Mouse (Mus musculus): ENCODE data around the gene Olfr31. TPM values are rescaled to one million over a fixed set of nuclear protein-coding genes. Genes with fewer than 3 reads are reported as not detected.

The Olfr31 gene
- total RNA-seq, 4 experiments from 2014 or later: not detected

DNA sequence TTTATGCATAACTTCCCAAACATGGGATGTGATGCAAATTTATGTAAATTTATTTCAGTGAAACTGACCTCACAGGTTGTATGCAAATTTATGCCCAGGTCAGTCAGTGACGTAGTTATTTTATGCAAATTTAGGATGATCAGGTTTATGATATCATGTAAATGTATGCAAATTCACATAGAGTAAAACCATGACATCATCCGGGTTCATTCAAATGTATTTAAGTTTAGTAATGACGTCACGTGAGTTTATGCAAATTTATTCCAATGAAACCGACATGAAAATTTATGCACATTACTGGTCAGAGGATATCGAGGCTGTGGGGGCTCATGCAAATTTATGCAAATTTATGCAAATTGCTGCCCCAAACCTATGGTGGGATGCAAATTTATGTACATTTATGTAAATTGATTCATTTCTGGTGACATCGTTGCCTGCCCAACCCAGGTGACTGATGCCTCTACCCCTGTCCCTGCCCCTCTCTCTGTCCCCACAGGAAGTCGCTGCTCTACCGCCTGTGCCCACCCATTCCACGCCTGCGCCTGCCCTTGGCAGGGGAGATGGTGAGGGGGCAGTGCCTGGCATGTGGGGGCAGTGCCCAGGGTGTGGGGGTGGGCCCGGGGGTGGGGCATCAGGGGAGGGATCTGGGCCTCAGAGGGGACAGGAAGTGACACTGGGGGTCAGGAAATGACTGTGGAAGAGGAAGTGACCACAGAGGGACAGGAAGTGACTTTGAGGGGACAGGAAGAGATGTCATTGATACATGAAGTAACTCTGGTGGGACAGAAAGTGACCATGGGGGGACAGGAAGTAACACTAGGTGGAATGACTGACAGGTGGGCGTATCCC, 32.1 kb downstream of the Olfr31 start:
- DNase-seq (ENCODE audit: low spot score): no peak

DNA sequence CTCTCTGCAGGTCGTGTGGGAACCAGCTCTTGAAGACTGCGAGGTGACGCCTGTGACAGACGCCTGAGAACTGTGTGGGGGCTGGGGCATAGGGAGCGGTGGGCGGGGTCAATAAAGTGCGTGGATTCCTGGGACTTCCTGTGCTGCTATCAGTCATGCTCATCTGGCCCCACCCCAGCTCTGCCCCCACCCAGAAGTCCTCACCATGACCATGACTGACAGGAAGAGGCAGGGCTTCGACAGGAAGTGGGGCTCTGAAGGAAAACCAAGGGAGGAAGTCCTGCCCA, 32.7 kb downstream of the Olfr31 start:
- no peak for DNase-seq (ENCODE audit: low spot score)

Other genes with a start within 250 kb of the Olfr31 start
- gene Psmd6, start 201.8 kb upstream of the Olfr31 start, total RNA-seq (2022): 10 to 100 TPM; 77.2 to 81.1 (median 79.8) TPM
- not detected for gene Olfr720, start 136.0 kb upstream of the Olfr31 start, total RNA-seq (2022)
- 1 to 10 TPM; 2.2 to 7.2 (median 3.5) TPM for gene Il3ra, start 23.4 kb downstream of the Olfr31 start, total RNA-seq (2022)
- not detected for gene Olfr721-ps1, start 78.5 kb downstream of the Olfr31 start, total RNA-seq (2022)